Mouse (Mus musculus): ENCODE data around the gene Ambn. TPM values are rescaled to one million over a fixed set of nuclear protein-coding genes. Genes with fewer than 3 reads are reported as not detected.
"Not testable (repeated sequence)": the region's sequence is repeated elsewhere in the genome, so short reads cannot be mapped to it uniquely, and the experiment has no call there.

Ambn gene
- not detected in 2 replicates for polyA plus RNA-seq (2012; ENCODE audit: insufficient read depth, insufficient read length, missing spikeins)

DNA sequence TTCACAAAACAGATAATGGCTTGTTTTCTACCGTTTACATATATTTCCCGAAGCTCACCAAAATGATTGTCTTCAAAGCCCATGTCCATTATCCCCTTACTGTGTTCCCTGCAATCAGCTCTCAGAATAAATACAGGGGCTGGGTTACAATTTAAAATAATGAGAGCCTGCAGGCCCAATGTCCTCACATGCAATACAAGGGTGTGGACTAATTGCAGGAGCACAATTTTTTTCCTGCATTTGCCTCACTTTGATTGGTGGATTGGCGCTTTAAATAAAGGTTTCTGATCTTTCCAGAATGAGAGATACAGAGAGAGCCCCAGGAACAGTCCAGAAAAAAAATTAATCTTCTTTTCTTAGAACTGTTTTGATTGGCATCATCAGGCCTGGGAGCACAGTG is at the start of gene Ambn:
Gene Ambn, plus strand, starts transcription at position 301 of the 400 bp plus-strand sequence.
- Histone ChIP-seq H3K27ac (ENCODE audit: insufficient read depth, low read depth, low read length) (no peak within 1 kb of the TSS), H3K4me1 (ENCODE audit: control insufficient read depth, insufficient read depth, low read length) (no peaks in the 10 kb centered on the region), H3K4me3 (ENCODE audit: insufficient read depth, low read length) (no peak within 1 kb of the TSS)
- TF ChIP-seq CTCF (IDR thresholded peaks at IDR 0.05; ENCODE audit: low read depth, low read length) (no peak), POLR2A (IDR thresholded peaks at IDR 0.05; ENCODE audit: borderline replicate concordance, low read depth, low read length) (no peak)

GRCm38 (mm10) chr5:88420319-88421065 is 35.3 kb upstream of the Ambn start:
- no peak for TF ChIP-seq POLR2A (IDR thresholded peaks at IDR 0.05; ENCODE audit: borderline replicate concordance, low read depth, low read length)
- TF ChIP-seq CTCF (IDR thresholded peaks at IDR 0.05; ENCODE audit: low read depth, low read length): no peak
- no peak overlapping the region for H3K27ac ChIP-seq (ENCODE audit: insufficient read depth, low read depth, low read length)
- H3K4me3 ChIP-seq (ENCODE audit: insufficient read depth, low read length): no peak overlapping the region
- H3K4me1 ChIP-seq (ENCODE audit: control insufficient read depth, insufficient read depth, low read length): no peaks in the 10 kb centered on the region

- H3K4me1 ChIP-seq (ENCODE audit: control insufficient read depth, insufficient read depth, low read length); H3K27ac ChIP-seq (ENCODE audit: insufficient read depth, low read depth, low read length); H3K4me3 ChIP-seq (ENCODE audit: insufficient read depth, low read length): not testable (repeated sequence)
Observed at GRCm38 (mm10) chr5:88424892-88425291, 30.9 kb upstream of the Ambn start.

DNA sequence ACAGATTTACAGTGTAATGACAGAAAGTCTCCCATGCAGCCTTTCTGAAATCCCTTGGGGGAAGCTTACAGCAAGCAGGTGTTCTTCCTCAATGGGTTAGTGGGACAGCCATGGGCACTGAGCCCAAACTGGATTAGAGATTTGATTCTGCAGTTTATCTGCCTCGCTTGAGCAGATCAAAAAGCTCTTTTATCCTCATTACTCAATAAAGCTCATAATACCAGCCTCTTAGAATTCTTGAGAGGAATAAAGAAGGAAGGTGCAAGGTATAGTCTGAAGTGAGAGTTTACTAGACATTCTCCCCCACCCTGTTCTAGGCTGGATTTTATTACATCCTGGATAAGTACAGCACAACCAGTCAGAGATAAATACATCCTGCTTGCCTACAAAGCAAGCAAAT is 29.0 kb upstream of the Ambn start:
- H3K27ac ChIP-seq (ENCODE audit: insufficient read depth, low read depth, low read length): no peak overlapping the region
- no peaks in the 10 kb centered on the region for H3K4me1 ChIP-seq (ENCODE audit: control insufficient read depth, insufficient read depth, low read length)
- TF ChIP-seq POLR2A (IDR thresholded peaks at IDR 0.05; ENCODE audit: borderline replicate concordance, low read depth, low read length) (no peak), CTCF (IDR thresholded peaks at IDR 0.05; ENCODE audit: low read depth, low read length) (no peak)
- no peak overlapping the region for H3K4me3 ChIP-seq (ENCODE audit: insufficient read depth, low read length)

DNA sequence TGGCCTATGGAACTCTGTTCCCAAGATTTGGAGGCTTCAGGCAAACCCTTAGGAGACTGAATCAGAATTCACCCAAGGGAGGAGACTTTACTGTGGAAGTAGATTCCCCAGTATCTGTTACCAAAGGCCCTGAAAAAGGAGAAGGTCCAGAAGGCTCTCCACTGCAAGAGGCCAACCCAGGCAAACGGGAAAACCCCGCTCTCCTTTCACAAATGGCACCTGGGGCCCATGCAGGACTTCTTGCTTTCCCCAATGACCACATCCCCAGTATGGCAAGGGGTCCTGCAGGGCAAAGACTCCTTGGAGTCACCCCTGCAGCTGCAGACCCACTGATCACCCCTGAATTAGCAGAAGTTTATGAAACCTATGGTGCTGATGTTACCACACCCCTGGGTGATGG is 11.7 kb downstream of the Ambn start:
- no peak overlapping the region for H3K27ac ChIP-seq (ENCODE audit: insufficient read depth, low read depth, low read length)
- TF ChIP-seq CTCF (IDR thresholded peaks at IDR 0.05; ENCODE audit: low read depth, low read length) (no peak), POLR2A (IDR thresholded peaks at IDR 0.05; ENCODE audit: borderline replicate concordance, low read depth, low read length) (no peak)
- peaks cover 11% of the 10 kb centered on the region for H3K4me1 ChIP-seq (ENCODE audit: control insufficient read depth, insufficient read depth, low read length)
- H3K4me3 ChIP-seq (ENCODE audit: insufficient read depth, low read length): no peak overlapping the region

DNA sequence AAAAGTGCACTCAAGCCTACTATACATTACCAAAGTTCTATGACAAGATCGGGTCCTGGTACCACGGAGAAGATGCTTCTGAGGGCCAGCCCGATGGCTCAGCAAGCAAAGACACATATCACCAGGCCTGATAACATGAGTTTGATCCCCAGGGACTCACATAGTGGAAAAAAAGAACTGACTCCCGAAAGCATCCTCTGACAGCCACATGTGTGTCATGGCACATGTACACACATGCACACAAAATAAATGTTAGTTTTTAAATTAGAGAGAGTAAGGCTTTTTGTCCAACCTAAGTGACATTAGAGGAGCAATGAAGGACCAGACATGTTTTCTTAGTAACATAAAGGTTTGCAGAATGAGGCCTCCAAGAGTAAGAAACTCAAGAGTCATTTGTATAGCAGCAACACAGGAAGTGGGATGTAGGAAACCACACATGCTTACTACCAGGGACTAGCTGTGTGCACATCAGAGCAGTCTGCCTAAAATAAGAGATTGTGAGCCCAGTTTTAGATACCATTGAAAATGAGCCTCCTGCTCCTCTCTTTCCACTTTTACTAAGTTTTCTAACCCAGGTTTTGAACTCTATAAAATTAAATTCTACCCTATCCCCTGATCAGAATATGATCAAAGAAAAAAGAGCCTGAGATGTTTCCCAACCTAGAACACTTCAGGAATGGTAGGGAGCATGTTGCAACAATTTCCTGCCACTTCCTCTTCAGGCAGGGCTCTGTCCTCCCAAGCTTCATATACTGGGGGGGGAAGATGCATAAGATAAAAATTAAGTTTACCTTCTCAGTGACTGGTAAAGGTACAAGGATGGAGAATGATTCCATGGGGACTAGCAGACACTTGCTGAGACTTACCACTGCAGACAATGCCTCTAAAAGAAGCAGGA is 13.3 kb downstream of the Ambn start:
- peaks cover 11% of the 10 kb centered on the region for H3K4me1 ChIP-seq (ENCODE audit: control insufficient read depth, insufficient read depth, low read length)
- H3K27ac ChIP-seq (ENCODE audit: insufficient read depth, low read depth, low read length): no peak overlapping the region
- TF ChIP-seq POLR2A (IDR thresholded peaks at IDR 0.05; ENCODE audit: borderline replicate concordance, low read depth, low read length) (no peak), CTCF (IDR thresholded peaks at IDR 0.05; ENCODE audit: low read depth, low read length) (no peak)
- H3K4me3 ChIP-seq (ENCODE audit: insufficient read depth, low read length): no peak overlapping the region

GRCm38 (mm10) chr5:88487675-88488074 is 31.9 kb downstream of the Ambn start, which contains the start of gene Enam:
TSS of gene Enam (plus strand) at chr5:88487975.
- H3K4me1 ChIP-seq (ENCODE audit: control insufficient read depth, insufficient read depth, low read length): no peaks in the 10 kb centered on the region
- TF ChIP-seq POLR2A (IDR thresholded peaks at IDR 0.05; ENCODE audit: borderline replicate concordance, low read depth, low read length) (no peak), CTCF (IDR thresholded peaks at IDR 0.05; ENCODE audit: low read depth, low read length) (no peak)
- H3K27ac ChIP-seq (ENCODE audit: insufficient read depth, low read depth, low read length): no peak within 1 kb of the TSS
- no peak within 1 kb of the TSS for H3K4me3 ChIP-seq (ENCODE audit: insufficient read depth, low read length)

DNA sequence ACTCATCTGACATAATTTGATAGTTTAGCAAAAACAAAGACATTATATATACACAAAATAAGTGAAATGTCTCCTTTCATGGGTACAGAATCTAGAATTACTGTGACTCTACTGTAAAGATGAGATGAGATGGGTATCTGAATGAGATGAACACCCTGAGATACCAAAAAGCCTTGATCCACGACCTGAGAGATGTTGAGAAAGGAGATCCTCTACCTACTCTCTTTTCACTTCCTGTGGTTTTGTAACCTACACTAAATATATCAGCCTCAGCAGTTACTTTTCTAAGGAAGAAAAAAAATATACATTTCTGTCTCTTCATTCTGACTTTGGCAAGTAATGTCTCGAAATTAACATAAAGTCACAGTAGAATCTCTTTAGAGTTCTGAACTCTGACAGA is 33.2 kb downstream of the Ambn start:
- Histone ChIP-seq H3K4me1 (ENCODE audit: control insufficient read depth, insufficient read depth, low read length) (no peaks in the 10 kb centered on the region), H3K27ac (ENCODE audit: insufficient read depth, low read depth, low read length) (no peak overlapping the region), H3K4me3 (ENCODE audit: insufficient read depth, low read length) (no peak overlapping the region)
- TF ChIP-seq CTCF (IDR thresholded peaks at IDR 0.05; ENCODE audit: low read depth, low read length) (no peak), POLR2A (IDR thresholded peaks at IDR 0.05; ENCODE audit: borderline replicate concordance, low read depth, low read length) (no peak)

GRCm38 (mm10) chr5:88491111-88491510 is 35.3 kb downstream of the Ambn start:
- TF ChIP-seq POLR2A (IDR thresholded peaks at IDR 0.05; ENCODE audit: borderline replicate concordance, low read depth, low read length) (no peak), CTCF (IDR thresholded peaks at IDR 0.05; ENCODE audit: low read depth, low read length) (no peak)
- no peak overlapping the region for H3K27ac ChIP-seq (ENCODE audit: insufficient read depth, low read depth, low read length)
- H3K4me1 ChIP-seq (ENCODE audit: control insufficient read depth, insufficient read depth, low read length): peaks cover 3% of the 10 kb centered on the region
- H3K4me3 ChIP-seq (ENCODE audit: insufficient read depth, low read length): no peak overlapping the region

DNA sequence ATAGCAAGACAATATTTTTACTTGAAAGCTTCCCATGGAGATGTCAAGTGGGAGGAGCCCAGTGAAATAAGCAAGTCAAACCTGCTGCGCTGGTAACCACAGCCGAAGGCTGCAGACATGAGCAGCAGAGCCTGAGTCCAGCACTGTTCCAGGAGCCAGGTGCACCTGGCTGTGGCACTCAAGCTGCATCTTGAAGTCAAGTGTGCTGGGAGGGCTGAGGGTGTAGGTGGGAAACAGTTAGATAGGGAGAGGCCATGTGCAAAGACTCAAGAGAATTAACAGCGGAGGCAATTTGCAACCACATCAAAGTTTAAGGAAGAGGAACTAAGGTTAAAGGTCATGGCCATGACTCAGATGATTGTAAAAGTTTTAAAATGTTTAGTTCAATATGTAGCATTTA is 44.0 kb downstream of the Ambn start:
- H3K4me3 ChIP-seq (ENCODE audit: insufficient read depth, low read length): no peak overlapping the region
- no peak overlapping the region for H3K27ac ChIP-seq (ENCODE audit: insufficient read depth, low read depth, low read length)
- H3K4me1 ChIP-seq (ENCODE audit: control insufficient read depth, insufficient read depth, low read length): peaks cover 12% of the 10 kb centered on the region
- no peak for TF ChIP-seq POLR2A (IDR thresholded peaks at IDR 0.05; ENCODE audit: borderline replicate concordance, low read depth, low read length)
- TF ChIP-seq CTCF (IDR thresholded peaks at IDR 0.05; ENCODE audit: low read depth, low read length): no peak

Data from bone marrow macrophage, adult 2 months (primary cell).